Mouse (Mus musculus): ENCODE results near the gene Tma7. TPM values are rescaled to one million over a fixed set of nuclear protein-coding genes. Genes with fewer than 3 reads are reported as not detected.
A peak's percentile ranks its signal among the peaks of the same experiment; 100 is the strongest.

Gene Tma7
- polyA plus RNA-seq (2014; fragmentation: Nextera tagmentation; extraction: Ambion mirVana): 633 and 676 TPM in 2 replicates

DNA sequence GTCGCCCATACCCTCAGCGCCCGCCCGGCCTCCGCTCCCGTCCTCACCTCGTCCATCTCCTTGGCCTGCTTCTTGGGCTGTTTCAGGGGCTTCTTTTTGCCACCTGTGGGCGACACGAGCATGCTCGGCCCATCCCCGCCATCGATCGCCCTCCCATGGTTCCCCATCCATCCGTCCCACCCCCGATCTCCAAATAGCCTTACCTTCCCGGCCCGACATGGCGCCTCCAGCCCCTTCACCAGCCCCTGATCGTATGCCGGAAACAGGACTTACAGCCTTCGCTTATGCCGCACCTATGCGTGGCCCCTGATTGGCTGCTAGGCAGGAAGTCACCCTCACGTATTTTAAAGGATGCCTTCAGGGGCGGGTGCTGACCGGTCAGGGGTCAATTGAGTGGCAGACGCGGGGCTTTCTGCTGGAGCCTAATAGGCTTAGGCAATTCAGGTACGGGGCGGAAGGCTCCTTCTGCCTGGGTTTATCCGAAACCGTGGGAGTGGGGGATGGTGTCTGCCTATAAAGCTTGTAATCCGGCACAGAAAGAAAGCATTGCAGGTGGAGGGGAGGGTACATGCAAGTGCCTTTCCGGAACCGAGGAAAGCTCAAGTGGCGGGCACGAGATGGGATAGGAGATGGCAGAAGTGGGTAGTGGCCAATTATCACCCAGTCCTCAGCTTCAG, at the start of gene Tma7, which contains the start of gene Ccdc51:
Tma7 (minus strand) TSS at position 464 of the 677 bp plus-strand sequence.
Ccdc51 (plus strand) TSS at position 370 of the 677 bp plus-strand sequence.
- peak within 1 kb of the TSS; percentile 72 for H3K9ac ChIP-seq (replicated peaks; ENCODE audit: low read depth, low read length)
- H3K36me3 ChIP-seq (ENCODE audit: control insufficient read depth, insufficient read depth, low read length): peaks cover 4% of the 10 kb centered on the region
- ATAC-seq (ENCODE audit: insufficient number of reproducible peaks, insufficient read depth, low FRiP score, low read depth): peak; percentile 98
- H3K4me3 ChIP-seq (ENCODE audit: low read depth, low read length): peak within 1 kb of the TSS; percentile 74
- no peaks in the 10 kb centered on the region for H3K27me3 ChIP-seq (ENCODE audit: control insufficient read depth, insufficient read depth, low read length)
- H3K27ac ChIP-seq (ENCODE audit: low read length): peak within 1 kb of the TSS; percentile 50
- peaks cover 16% of the 10 kb centered on the region; the same call in 1 of the 2 replicates for H3K4me1 ChIP-seq (ENCODE audit: control insufficient read depth, insufficient read depth, low read length)
- H3K4me2 ChIP-seq (replicated peaks; ENCODE audit: low read depth, low read length): peak within 1 kb of the TSS; percentile 54
- WGBS: under 1% methylated on average over 37 of the region's 37 CpGs
- H3K9me3 ChIP-seq (ENCODE audit: control insufficient read depth, low read depth, low read length): no peaks in the 10 kb centered on the region

DNA sequence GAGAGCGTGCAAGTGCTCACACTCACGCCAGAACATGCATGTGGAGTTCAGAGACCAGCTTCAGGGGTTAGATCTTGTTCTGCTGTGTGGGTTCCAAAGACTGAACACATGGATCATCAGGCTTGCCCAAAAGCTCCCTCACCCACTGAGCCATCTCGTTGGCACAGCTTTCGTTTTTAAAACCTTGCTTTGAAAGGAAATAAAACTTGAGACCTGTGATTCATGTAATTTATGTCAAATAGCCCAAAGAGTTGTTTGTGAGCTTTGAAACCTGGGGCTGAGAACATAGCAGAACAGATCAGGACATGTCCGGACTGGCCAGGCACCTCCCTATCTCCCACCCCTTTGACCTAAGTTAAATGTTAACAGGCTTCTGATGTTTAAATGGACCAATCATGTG, 47.7 kb upstream of the Tma7 start:
- WGBS: 81% methylated on average over 5 of the region's 5 CpGs

DNA sequence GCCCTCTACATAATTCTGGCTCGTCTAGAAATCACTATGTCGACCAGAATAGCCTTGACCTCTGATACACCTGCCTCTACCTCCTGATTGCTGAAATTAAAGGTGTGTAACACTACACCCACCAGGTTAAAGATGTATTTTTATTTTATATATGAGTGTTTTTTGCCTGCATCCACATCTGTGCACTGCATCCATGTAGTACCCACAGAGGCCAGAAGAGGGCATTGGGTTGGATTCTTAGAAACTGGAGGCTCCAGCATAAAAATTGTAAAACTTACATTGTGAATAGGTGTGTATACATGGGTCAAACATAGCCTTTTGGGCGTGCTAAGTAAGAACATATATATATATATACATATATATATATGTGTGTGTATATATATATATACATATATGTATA, 45.8 kb upstream of the Tma7 start:
- WGBS: 48% methylated on average over 3 of the region's 3 CpGs
- ATAC-seq (ENCODE audit: insufficient number of reproducible peaks, insufficient read depth, low FRiP score, low read depth): no peak
- H3K27me3 ChIP-seq (ENCODE audit: control insufficient read depth, insufficient read depth, low read length): no peaks in the 10 kb centered on the region
- H3K9me3 ChIP-seq (ENCODE audit: control insufficient read depth, low read depth, low read length): no peaks in the 10 kb centered on the region
- no peak overlapping the region for H3K4me2 ChIP-seq (replicated peaks; ENCODE audit: low read depth, low read length)
- H3K36me3 ChIP-seq (ENCODE audit: control insufficient read depth, insufficient read depth, low read length): no peaks in the 10 kb centered on the region
- no peak overlapping the region for H3K27ac ChIP-seq (ENCODE audit: low read length)
- H3K9ac ChIP-seq (replicated peaks; ENCODE audit: low read depth, low read length): no peak overlapping the region
- H3K4me3 ChIP-seq (ENCODE audit: low read depth, low read length): no peak overlapping the region
- H3K4me1 ChIP-seq (ENCODE audit: control insufficient read depth, insufficient read depth, low read length): no peaks in the 10 kb centered on the region

More for the DNA sequence above, 47.7 kb upstream of the Tma7 start:
- Histone ChIP-seq H3K9me3 (ENCODE audit: control insufficient read depth, low read depth, low read length) (no peaks in the 10 kb centered on the region), H3K4me3 (ENCODE audit: low read depth, low read length) (no peak overlapping the region), H3K36me3 (ENCODE audit: control insufficient read depth, insufficient read depth, low read length) (no peaks in the 10 kb centered on the region), H3K27ac (ENCODE audit: low read length) (no peak overlapping the region), H3K9ac (replicated peaks; ENCODE audit: low read depth, low read length) (no peak overlapping the region), H3K27me3 (ENCODE audit: control insufficient read depth, insufficient read depth, low read length) (no peaks in the 10 kb centered on the region), H3K4me2 (replicated peaks; ENCODE audit: low read depth, low read length) (no peak overlapping the region), H3K4me1 (ENCODE audit: control insufficient read depth, insufficient read depth, low read length) (no peaks in the 10 kb centered on the region)
- ATAC-seq (ENCODE audit: insufficient number of reproducible peaks, insufficient read depth, low FRiP score, low read depth): no peak

DNA sequence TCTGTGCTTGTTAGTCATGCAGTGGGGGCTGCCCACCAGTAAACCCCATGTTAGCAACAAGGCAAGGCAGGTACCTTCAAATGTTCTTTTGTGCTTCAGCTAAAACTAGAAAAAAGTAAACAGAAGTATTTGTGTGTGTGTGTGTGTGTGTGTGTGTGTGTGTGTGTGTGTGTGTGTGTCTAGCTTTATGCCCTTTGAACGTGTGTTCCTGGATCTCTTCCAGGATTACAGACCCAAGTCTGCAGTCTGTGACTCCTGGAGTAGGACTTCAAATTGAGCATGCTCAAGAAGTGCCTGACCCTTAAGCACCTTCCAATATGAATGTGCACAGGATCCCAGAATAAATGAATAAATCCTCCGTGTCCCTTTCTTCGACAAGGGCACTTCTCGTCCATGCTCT, 44.7 kb upstream of the Tma7 start:
- Histone ChIP-seq H3K4me1 (ENCODE audit: control insufficient read depth, insufficient read depth, low read length) (no peaks in the 10 kb centered on the region), H3K27ac (ENCODE audit: low read length) (no peak overlapping the region), H3K9me3 (ENCODE audit: control insufficient read depth, low read depth, low read length) (no peaks in the 10 kb centered on the region), H3K4me3 (ENCODE audit: low read depth, low read length) (no peak overlapping the region), H3K4me2 (replicated peaks; ENCODE audit: low read depth, low read length) (no peak overlapping the region), H3K36me3 (ENCODE audit: control insufficient read depth, insufficient read depth, low read length) (no peaks in the 10 kb centered on the region), H3K9ac (replicated peaks; ENCODE audit: low read depth, low read length) (no peak overlapping the region), H3K27me3 (ENCODE audit: control insufficient read depth, insufficient read depth, low read length) (no peaks in the 10 kb centered on the region)
- 73% methylated on average over 4 of the region's 4 CpGs for WGBS
- no peak for ATAC-seq (ENCODE audit: insufficient number of reproducible peaks, insufficient read depth, low FRiP score, low read depth)

DNA sequence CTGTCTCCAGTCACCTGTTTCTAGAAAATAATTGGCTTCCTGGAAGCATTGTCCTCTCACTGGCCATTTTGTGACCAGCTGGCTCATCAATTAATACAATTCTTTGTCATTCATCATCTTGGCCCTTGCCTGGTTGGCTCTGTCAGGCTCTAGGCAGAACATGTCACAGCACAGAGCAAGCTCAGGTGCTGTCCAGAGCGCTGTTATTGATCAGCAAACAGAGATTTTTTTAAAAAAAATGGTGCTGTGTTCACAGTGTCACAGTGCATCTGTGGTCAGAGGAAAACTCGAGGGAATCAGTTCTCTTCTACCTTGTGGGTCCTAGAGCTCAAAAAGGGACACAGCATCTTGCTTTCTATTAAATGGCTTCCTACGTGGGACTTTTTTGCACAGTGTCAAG, 43.1 kb upstream of the Tma7 start:
- 57% methylated on average over 3 of the region's 3 CpGs for WGBS

DNA sequence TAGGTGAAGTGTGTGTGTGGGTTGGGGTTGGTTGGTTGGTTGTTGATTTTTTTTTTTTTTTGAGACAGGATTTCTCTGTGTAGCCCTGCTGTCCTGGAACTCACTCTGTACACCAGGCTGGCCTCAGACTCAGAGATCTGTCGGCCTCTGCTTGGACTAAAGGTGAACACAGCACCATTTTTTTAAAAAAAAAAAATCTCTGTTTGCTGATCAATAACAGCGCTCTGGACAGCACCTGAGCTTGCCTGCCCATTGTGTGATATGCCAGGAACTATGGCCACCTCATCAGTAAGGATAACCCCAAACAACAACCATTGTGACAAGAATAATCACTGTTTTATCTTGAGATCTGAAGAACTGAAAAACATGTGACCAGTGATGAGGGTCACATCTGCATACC, 42.7 kb upstream of the Tma7 start:
- H3K9ac ChIP-seq (replicated peaks; ENCODE audit: low read depth, low read length): no peak overlapping the region
- H3K27ac ChIP-seq (ENCODE audit: low read length): no peak overlapping the region
- ATAC-seq (ENCODE audit: insufficient number of reproducible peaks, insufficient read depth, low FRiP score, low read depth): no peak
- H3K27me3 ChIP-seq (ENCODE audit: control insufficient read depth, insufficient read depth, low read length): no peaks in the 10 kb centered on the region
- whole genome bisulfite sequencing: 48% methylated on average over 2 of the region's 2 CpGs
- H3K4me2 ChIP-seq (replicated peaks; ENCODE audit: low read depth, low read length): no peak overlapping the region
- no peak overlapping the region for H3K4me3 ChIP-seq (ENCODE audit: low read depth, low read length)
- no peaks in the 10 kb centered on the region for H3K36me3 ChIP-seq (ENCODE audit: control insufficient read depth, insufficient read depth, low read length)
- H3K9me3 ChIP-seq (ENCODE audit: control insufficient read depth, low read depth, low read length): no peaks in the 10 kb centered on the region
- no peaks in the 10 kb centered on the region for H3K4me1 ChIP-seq (ENCODE audit: control insufficient read depth, insufficient read depth, low read length)

More for the DNA sequence above, 43.1 kb upstream of the Tma7 start:
- Histone ChIP-seq H3K9me3 (ENCODE audit: control insufficient read depth, low read depth, low read length) (no peaks in the 10 kb centered on the region), H3K4me2 (replicated peaks; ENCODE audit: low read depth, low read length) (no peak overlapping the region), H3K36me3 (ENCODE audit: control insufficient read depth, insufficient read depth, low read length) (no peaks in the 10 kb centered on the region), H3K4me1 (ENCODE audit: control insufficient read depth, insufficient read depth, low read length) (no peaks in the 10 kb centered on the region), H3K9ac (replicated peaks; ENCODE audit: low read depth, low read length) (no peak overlapping the region), H3K27ac (ENCODE audit: low read length) (no peak overlapping the region), H3K27me3 (ENCODE audit: control insufficient read depth, insufficient read depth, low read length) (no peaks in the 10 kb centered on the region), H3K4me3 (ENCODE audit: low read depth, low read length) (no peak overlapping the region)
- no peak for ATAC-seq (ENCODE audit: insufficient number of reproducible peaks, insufficient read depth, low FRiP score, low read depth)

DNA sequence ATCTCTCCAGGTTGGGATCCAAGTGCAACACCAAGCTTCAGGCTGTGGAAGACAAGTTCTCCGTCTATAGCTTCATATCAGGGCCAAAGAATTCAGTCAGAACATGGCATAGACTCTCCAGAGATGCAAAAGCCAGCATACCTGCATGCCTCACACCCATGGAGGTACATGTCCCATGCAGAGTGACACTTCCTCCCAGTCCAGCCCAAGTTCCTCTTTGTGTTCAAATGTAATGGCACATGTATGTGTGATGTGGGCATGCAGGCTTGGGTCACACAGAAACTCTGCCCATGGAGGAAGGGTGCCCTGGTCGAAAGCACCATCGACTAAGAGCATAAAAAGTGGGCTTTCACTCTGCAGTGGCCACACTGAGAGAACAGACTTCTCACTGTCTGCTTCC, 41.8 kb upstream of the Tma7 start:
- H3K36me3 ChIP-seq (ENCODE audit: control insufficient read depth, insufficient read depth, low read length): no peaks in the 10 kb centered on the region
- H3K9ac ChIP-seq (replicated peaks; ENCODE audit: low read depth, low read length): no peak overlapping the region
- H3K4me3 ChIP-seq (ENCODE audit: low read depth, low read length): no peak overlapping the region
- no peak for ATAC-seq (ENCODE audit: insufficient number of reproducible peaks, insufficient read depth, low FRiP score, low read depth)
- H3K27ac ChIP-seq (ENCODE audit: low read length): no peak overlapping the region
- H3K9me3 ChIP-seq (ENCODE audit: control insufficient read depth, low read depth, low read length): no peaks in the 10 kb centered on the region
- H3K27me3 ChIP-seq (ENCODE audit: control insufficient read depth, insufficient read depth, low read length): no peaks in the 10 kb centered on the region
- H3K4me2 ChIP-seq (replicated peaks; ENCODE audit: low read depth, low read length): no peak overlapping the region
- 80% methylated on average over 3 of the region's 3 CpGs for WGBS
- no peaks in the 10 kb centered on the region for H3K4me1 ChIP-seq (ENCODE audit: control insufficient read depth, insufficient read depth, low read length)

DNA sequence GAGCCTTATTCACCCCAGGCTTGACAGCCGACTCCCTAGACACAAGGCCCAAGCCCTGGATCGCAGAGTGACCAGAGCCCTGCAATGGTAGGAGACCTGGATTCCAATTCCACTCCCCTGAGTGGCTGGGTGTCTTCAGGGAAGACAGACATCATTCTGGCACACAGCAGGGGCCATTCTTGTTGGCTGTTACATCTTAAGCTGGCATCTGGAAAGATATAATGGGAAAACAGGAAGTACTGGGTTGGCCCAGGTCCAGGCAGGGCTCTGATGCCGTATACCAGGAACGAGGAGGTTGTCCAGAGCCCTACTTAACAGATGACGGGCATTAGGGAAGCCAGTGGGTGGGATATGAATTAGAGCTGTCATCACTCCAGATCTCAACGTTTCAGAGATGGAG, 40.9 kb upstream of the Tma7 start:
- 41% methylated on average over 6 of the region's 6 CpGs for WGBS

More for the DNA sequence above, 40.9 kb upstream of the Tma7 start:
- no peaks in the 10 kb centered on the region for H3K4me1 ChIP-seq (ENCODE audit: control insufficient read depth, insufficient read depth, low read length)
- no peak overlapping the region for H3K27ac ChIP-seq (ENCODE audit: low read length)
- H3K9me3 ChIP-seq (ENCODE audit: control insufficient read depth, low read depth, low read length): no peaks in the 10 kb centered on the region
- ATAC-seq (ENCODE audit: insufficient number of reproducible peaks, insufficient read depth, low FRiP score, low read depth): no peak
- H3K4me2 ChIP-seq (replicated peaks; ENCODE audit: low read depth, low read length): no peak overlapping the region
- H3K9ac ChIP-seq (replicated peaks; ENCODE audit: low read depth, low read length): no peak overlapping the region
- no peak overlapping the region for H3K4me3 ChIP-seq (ENCODE audit: low read depth, low read length)
- H3K36me3 ChIP-seq (ENCODE audit: control insufficient read depth, insufficient read depth, low read length): peaks cover 4% of the 10 kb centered on the region
- no peaks in the 10 kb centered on the region for H3K27me3 ChIP-seq (ENCODE audit: control insufficient read depth, insufficient read depth, low read length)
